Comparison of ENCODE assay signal across 15 mouse cellular contexts in genomic region chr9:122529721-122530120, GRCm38 (mm10).
"Had no signal": no experiment of that assay in that cellular context is flagged by ENCODE, and none has a peak within 500 bp of the region (broad histone marks: within the 10 kb centered on the region; RNA-seq: fewer than 3 reads in every experiment).

No protein-coding gene starts in this region.

- H3K27ac ChIP-seq: liver, embryonic 12.5 days; liver, embryonic 14.5 days; midbrain, embryonic 13.5 days; midbrain, embryonic 15.5 days; neural tube, embryonic 12.5 days; stomach, embryonic 15.5 days had no signal

- DNase-seq: lung, adult 18-20 months; lung, embryonic 14.5 days; lung, postnatal 10 days; lung, postnatal 4 days; thymus, adult 18-20 months; thymus, postnatal 14 days; thymus, postnatal 36 days had no signal

- ATAC-seq: liver, embryonic 12.5 days; midbrain, embryonic 13.5 days; midbrain, embryonic 15.5 days had no signal

- H3K36me3 ChIP-seq: liver, embryonic 12.5 days; midbrain, embryonic 13.5 days; midbrain, embryonic 15.5 days; neural tube, embryonic 12.5 days; stomach, embryonic 15.5 days had no signal

- H3K9ac ChIP-seq: liver, embryonic 12.5 days; liver, embryonic 14.5 days; lung, embryonic 14.5 days; midbrain, embryonic 13.5 days; midbrain, embryonic 15.5 days; neural tube, embryonic 12.5 days; stomach, embryonic 15.5 days had no signal

- H3K4me2 ChIP-seq: liver, embryonic 12.5 days; lung, embryonic 14.5 days; midbrain, embryonic 11.5 days; midbrain, embryonic 13.5 days; midbrain, embryonic 15.5 days; neural tube, embryonic 12.5 days; stomach, embryonic 15.5 days had no signal

- H3K4me1 ChIP-seq: liver, embryonic 12.5 days had no signal

- H3K4me3 ChIP-seq: liver, embryonic 12.5 days; midbrain, embryonic 13.5 days; midbrain, embryonic 15.5 days; myocyte; neural tube, embryonic 12.5 days; stomach, embryonic 15.5 days had no signal

- H3K27me3 ChIP-seq: liver, embryonic 12.5 days; midbrain, embryonic 13.5 days; neural tube, embryonic 12.5 days; stomach, embryonic 15.5 days had no signal

- H3K9me3 ChIP-seq: liver, embryonic 12.5 days; midbrain, embryonic 13.5 days; midbrain, embryonic 15.5 days; neural tube, embryonic 12.5 days; stomach, embryonic 15.5 days had no signal
